Mouse (Mus musculus) macrophage (primary cell): ENCODE measurements around the gene Plxnc1. TPM values are rescaled to one million over a fixed set of nuclear protein-coding genes. Genes with fewer than 3 reads are reported as not detected.

Experiments used
- H3K27ac ChIP-seq: fragments of 350-480 bp; formaldehyde crosslinking; 2 replicates; pipeline ENCODE4 v1.9.0; 2021
- H3K36me3 ChIP-seq: fragments of 350-480 bp; formaldehyde crosslinking; 2 replicates; pipeline ENCODE4 v1.9.0; 2021; ENCODE audit errors: inconsistent target
- H3K4me3 ChIP-seq: fragments of 350-480 bp; formaldehyde crosslinking; 2 replicates; pipeline ENCODE4 v1.9.0; 2021; ENCODE audit errors: inconsistent target
- H3K79me2 ChIP-seq: fragments of 350-480 bp; formaldehyde crosslinking; 2 replicates; pipeline ENCODE4 v1.9.0; 2021; ENCODE audit errors: inconsistent target
- WGBS: methylation state at CpG from one replicate; pipeline ENCODE4 v1.1.7; 2026; ENCODE audit warnings: inconsistent platforms; ENCODE audit not compliant: missing documents; 5-methylcytosine and 5-hydroxymethylcytosine counted together
- polyA plus RNA-seq: library from polyadenylated mRNA; stranded (reverse); fragments of 250-400 nt; gene quantifications from 3 replicates; pipeline ENCODE4 v1.2.4, GENCODE M21; 2018; ENCODE audit warnings: inconsistent platforms

Gene Plxnc1
- polyA plus RNA-seq, 1 experiment from 2014 or later, result 117 TPM

DNA sequence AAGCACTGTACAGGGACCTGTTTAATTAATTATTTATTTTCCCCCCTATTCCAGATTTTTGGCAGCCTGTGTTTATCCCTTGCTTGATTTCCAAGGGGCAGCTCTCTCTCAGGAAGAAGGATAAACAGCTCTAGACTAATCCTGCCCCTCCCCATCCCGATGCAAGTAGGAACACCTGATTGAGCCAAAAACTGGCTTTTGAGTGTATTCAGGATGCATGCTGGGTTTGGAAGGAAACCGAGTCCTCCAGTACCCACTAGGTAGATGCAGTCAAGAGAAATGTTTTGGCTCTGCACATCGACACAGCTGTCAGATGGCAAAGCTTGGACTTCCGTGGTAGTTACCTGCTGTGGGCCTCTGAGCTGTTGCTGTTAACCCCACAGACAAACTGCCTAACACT is 3.1 kb downstream of the Plxnc1 start:
- H3K27ac ChIP-seq, result peak overlapping the region; percentile 83; the same call in 1 of the 2 replicates
- no peaks in the 10 kb centered on the region for H3K36me3 ChIP-seq
- H3K4me3 ChIP-seq, result peak overlapping the region; percentile 87
- WGBS, result 33% methylated on average over 4 of the region's 4 CpGs
- H3K79me2 ChIP-seq, result peaks cover 70% of the 10 kb centered on the region

GRCm38 (mm10) chr10:94940786-94941185 is 3.8 kb downstream of the Plxnc1 start:
- no peak overlapping the region for H3K27ac ChIP-seq
- no peak overlapping the region; the same call in 1 of the 2 replicates for H3K4me3 ChIP-seq
- H3K79me2 ChIP-seq, result peaks cover 77% of the 10 kb centered on the region
- 71% methylated on average over 7 of the region's 7 CpGs for WGBS
- H3K36me3 ChIP-seq, result no peaks in the 10 kb centered on the region

- no peak overlapping the region for H3K4me3 ChIP-seq
- H3K79me2 ChIP-seq, result peaks cover 84% of the 10 kb centered on the region
- 39% methylated on average over 2 of the region's 2 CpGs for WGBS
Observed at GRCm38 (mm10) chr10:94940061-94940460, 4.6 kb downstream of the Plxnc1 start.

DNA sequence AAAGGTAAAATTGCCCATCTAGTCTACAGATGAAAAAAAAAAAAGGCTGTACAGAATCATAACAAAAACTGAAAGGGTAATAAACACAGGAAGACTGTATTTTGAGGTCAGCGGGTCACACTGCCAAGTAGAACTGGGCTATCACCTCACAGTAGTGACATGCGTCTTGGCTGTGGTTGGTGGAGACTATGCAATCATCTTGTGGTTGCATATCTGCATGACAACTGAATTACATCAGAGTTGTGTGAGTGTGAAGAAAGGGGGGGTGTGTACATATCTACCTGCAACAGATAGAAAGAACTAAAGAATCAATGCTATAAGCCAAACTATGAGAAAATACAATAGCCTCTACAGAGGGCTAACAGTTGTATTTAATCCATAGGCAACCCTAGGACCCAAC is 5.7 kb downstream of the Plxnc1 start:
- H3K79me2 ChIP-seq, result peaks cover 95% of the 10 kb centered on the region
- H3K36me3 ChIP-seq, result no peaks in the 10 kb centered on the region
- no peak overlapping the region for H3K4me3 ChIP-seq
- WGBS, result 43% methylated on average over 2 of the region's 2 CpGs
- H3K27ac ChIP-seq, result no peak overlapping the region

More at GRCm38 (mm10) chr10:94940061-94940460, 4.6 kb downstream of the Plxnc1 start:
- no peaks in the 10 kb centered on the region for H3K36me3 ChIP-seq
- no peak overlapping the region for H3K27ac ChIP-seq

GRCm38 (mm10) chr10:94938320-94938719 is 6.3 kb downstream of the Plxnc1 start:
- Histone ChIP-seq H3K36me3 (no peaks in the 10 kb centered on the region), H3K4me3 (no peak overlapping the region), H3K27ac (no peak overlapping the region), H3K79me2 (peaks cover 99% of the 10 kb centered on the region)
- 87% methylated on average over 6 of the region's 6 CpGs for WGBS

- 19% methylated on average over 4 of the region's 4 CpGs for WGBS
- Histone ChIP-seq H3K27ac (peak overlapping the region; percentile 56), H3K79me2 (peaks cover 99% of the 10 kb centered on the region), H3K4me3 (no peak overlapping the region), H3K36me3 (no peaks in the 10 kb centered on the region)
Observed at GRCm38 (mm10) chr10:94935270-94935669, 9.4 kb downstream of the Plxnc1 start.

DNA sequence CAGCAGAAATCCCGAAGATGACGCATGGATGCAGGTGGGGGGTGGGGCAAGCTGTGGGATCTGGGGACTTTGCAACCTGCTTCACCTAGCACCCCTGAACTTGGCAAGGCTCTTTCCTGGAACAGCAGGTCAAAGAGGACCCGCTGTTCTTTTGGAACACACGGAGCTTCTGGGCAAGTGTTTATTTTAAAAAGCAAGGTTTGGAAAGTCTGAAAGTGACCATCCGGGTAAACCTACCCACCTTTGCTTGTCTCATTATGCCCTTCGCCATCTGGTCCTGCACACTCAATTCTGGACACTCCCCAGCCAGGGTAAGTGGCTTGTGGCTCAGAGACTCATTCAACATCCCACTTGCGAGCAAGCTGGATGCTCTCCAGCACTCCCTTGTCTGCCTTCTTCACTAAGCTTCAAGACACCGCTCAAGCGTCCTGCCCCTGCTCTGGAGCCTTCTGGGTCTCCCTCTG is 10.5 kb downstream of the Plxnc1 start:
- 96% methylated on average over 9 of the region's 9 CpGs for WGBS
- peaks cover 99% of the 10 kb centered on the region for H3K79me2 ChIP-seq
- H3K4me3 ChIP-seq, result no peak overlapping the region
- H3K36me3 ChIP-seq, result no peaks in the 10 kb centered on the region
- H3K27ac ChIP-seq, result peak overlapping the region; percentile 56

GRCm38 (mm10) chr10:94931961-94932832 is 12.4 kb downstream of the Plxnc1 start:
- H3K36me3 ChIP-seq, result no peaks in the 10 kb centered on the region
- H3K27ac ChIP-seq, result peak overlapping the region; percentile 17
- 55% methylated on average over 9 of the region's 9 CpGs for WGBS
- no peak overlapping the region for H3K4me3 ChIP-seq
- H3K79me2 ChIP-seq, result peaks cover 99% of the 10 kb centered on the region

DNA sequence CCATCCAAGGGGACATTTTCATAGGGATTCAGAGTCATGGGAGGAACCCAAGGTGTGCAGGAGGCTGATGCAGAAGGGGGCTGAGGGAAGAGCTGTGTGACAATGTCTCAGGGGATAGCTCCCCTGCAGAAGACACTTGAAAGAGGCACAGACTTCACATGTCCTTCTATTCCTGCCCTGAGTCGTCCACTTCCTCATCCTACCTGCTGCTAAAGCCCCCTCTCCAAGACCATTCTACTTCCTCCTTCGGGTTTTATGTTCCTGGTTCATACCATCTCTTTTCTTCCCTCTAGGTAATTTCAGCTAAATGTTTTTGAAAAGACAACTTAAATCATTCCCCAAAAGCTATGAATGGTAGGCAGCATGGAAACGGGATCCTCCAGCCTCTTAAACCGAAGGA is 16.5 kb downstream of the Plxnc1 start:
- Histone ChIP-seq H3K27ac (no peak overlapping the region), H3K36me3 (no peaks in the 10 kb centered on the region), H3K79me2 (peaks cover 93% of the 10 kb centered on the region), H3K4me3 (no peak overlapping the region)
- WGBS, result 49% methylated on average over 4 of the region's 4 CpGs

GRCm38 (mm10) chr10:94926297-94926696 is 18.3 kb downstream of the Plxnc1 start:
- Histone ChIP-seq H3K4me3 (no peak overlapping the region), H3K79me2 (peaks cover 92% of the 10 kb centered on the region), H3K36me3 (peaks cover 10% of the 10 kb centered on the region; the same call in 1 of the 2 replicates), H3K27ac (no peak overlapping the region)
- WGBS, result 78% methylated on average over 3 of the region's 3 CpGs

GRCm38 (mm10) chr10:94924878-94925277 is 19.8 kb downstream of the Plxnc1 start:
- no peak overlapping the region for H3K4me3 ChIP-seq
- H3K27ac ChIP-seq, result peak overlapping the region; percentile 97; the same call in 1 of the 2 replicates
- WGBS, result 93% methylated on average over 4 of the region's 4 CpGs
- peaks cover 11% of the 10 kb centered on the region; the same call in 1 of the 2 replicates for H3K36me3 ChIP-seq
- H3K79me2 ChIP-seq, result peaks cover 91% of the 10 kb centered on the region

- WGBS, result 89% methylated on average over 4 of the region's 4 CpGs
- Histone ChIP-seq H3K36me3 (peaks cover 11% of the 10 kb centered on the region; the same call in 1 of the 2 replicates), H3K4me3 (no peak overlapping the region), H3K27ac (peak overlapping the region; percentile 97), H3K79me2 (peaks cover 86% of the 10 kb centered on the region)
Observed at GRCm38 (mm10) chr10:94924450-94924849, 20.2 kb downstream of the Plxnc1 start.

DNA sequence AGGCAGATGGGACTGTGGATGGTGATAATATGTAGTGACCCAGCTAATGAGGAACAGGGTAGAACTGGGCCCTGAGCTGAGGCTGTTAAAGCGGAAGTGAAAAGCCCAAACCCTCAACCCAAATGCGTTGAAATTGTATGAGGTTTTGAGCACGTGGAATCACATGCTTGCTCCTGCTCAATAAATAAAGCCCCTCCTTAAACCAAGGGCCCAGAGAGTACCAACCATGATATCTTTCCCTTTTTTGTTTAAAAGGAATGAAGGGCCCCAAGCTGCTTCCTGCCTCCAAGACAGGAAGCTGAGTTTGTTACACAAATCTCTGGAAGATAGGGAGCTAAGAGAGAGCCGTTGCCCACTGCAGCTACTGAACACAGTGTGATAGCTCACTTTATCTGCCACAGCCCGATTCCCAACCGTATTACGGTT is 21.3 kb downstream of the Plxnc1 start:
- Histone ChIP-seq H3K79me2 (peaks cover 80% of the 10 kb centered on the region), H3K36me3 (peaks cover 11% of the 10 kb centered on the region; the same call in 1 of the 2 replicates), H3K4me3 (no peak overlapping the region), H3K27ac (peak overlapping the region; percentile 97)
- WGBS, result 3% methylated on average over 7 of the region's 7 CpGs

GRCm38 (mm10) chr10:94922848-94923247 is 21.8 kb downstream of the Plxnc1 start:
- Histone ChIP-seq H3K4me3 (no peak overlapping the region), H3K27ac (peak overlapping the region; percentile 97), H3K36me3 (peaks cover 11% of the 10 kb centered on the region; the same call in 1 of the 2 replicates), H3K79me2 (peaks cover 76% of the 10 kb centered on the region)
- 75% methylated on average over 12 of the region's 12 CpGs for WGBS

- 91% methylated on average over 6 of the region's 6 CpGs for WGBS
- peaks cover 65% of the 10 kb centered on the region for H3K79me2 ChIP-seq
- H3K36me3 ChIP-seq, result peaks cover 11% of the 10 kb centered on the region; the same call in 1 of the 2 replicates
- peak overlapping the region; percentile 97 for H3K27ac ChIP-seq
- no peak overlapping the region for H3K4me3 ChIP-seq
Observed at GRCm38 (mm10) chr10:94921751-94922150, 22.9 kb downstream of the Plxnc1 start.
